Mouse (Mus musculus): ENCODE data around the gene Cdk2ap1. TPM values are rescaled to one million over a fixed set of nuclear protein-coding genes. Genes with fewer than 3 reads are reported as not detected.

Cdk2ap1 gene
- total and polyA plus RNA-seq, 2 experiments from 2014 or later = 26.6 to 180 TPM

- ATAC-seq (ENCODE audit: insufficient read depth, low read depth) (no peak), DNase-seq (ENCODE audit: low spot score) (no peak)
- Histone ChIP-seq H3K9me3 (replicated peaks; ENCODE audit: control insufficient read depth, low read length) (no peaks in the 10 kb centered on the region), H3K36me3 (replicated peaks; ENCODE audit: control insufficient read depth, insufficient read depth, low read length) (peaks cover 16% of the 10 kb centered on the region), H3K9ac (replicated peaks; ENCODE audit: low read depth, low read length) (no peak overlapping the region), H3K27ac (ENCODE audit: low read depth) (no peak overlapping the region), H3K4me3 (ENCODE audit: low read depth, low read length) (no peak overlapping the region), H3K27me3 (ENCODE audit: control insufficient read depth, insufficient read depth, low read length) (no peaks in the 10 kb centered on the region), H3K4me2 (ENCODE audit: low read depth, low read length) (no peak overlapping the region), H3K4me1 (ENCODE audit: control insufficient read depth, insufficient read depth) (no peaks in the 10 kb centered on the region)
- WGBS = 88% methylated on average over 6 of the region's 6 CpGs
- no peak for TF ChIP-seq EP300 (IDR thresholded peaks at IDR 0.05; ENCODE audit: low read depth)
- no peak for TF ChIP-seq CTCF (IDR thresholded peaks at IDR 0.05; ENCODE audit: low read depth)
These were observed 1.5 kb upstream of the Cdk2ap1 start for GRCm38 (mm10) chr5:124364173-124364918.

GRCm38 (mm10) chr5:124359641-124360040 lies 3.2 kb downstream of the Cdk2ap1 start:
- WGBS = 84% methylated on average over 2 of the region's 2 CpGs
- Histone ChIP-seq H3K36me3 (replicated peaks; ENCODE audit: control insufficient read depth, insufficient read depth, low read length) (no peaks in the 10 kb centered on the region), H3K9ac (replicated peaks; ENCODE audit: low read depth, low read length) (no peak overlapping the region), H3K27me3 (ENCODE audit: control insufficient read depth, insufficient read depth, low read length) (no peaks in the 10 kb centered on the region), H3K27ac (ENCODE audit: low read depth) (no peak overlapping the region), H3K4me3 (ENCODE audit: low read depth, low read length) (no peak overlapping the region), H3K9me3 (replicated peaks; ENCODE audit: control insufficient read depth, low read length) (no peaks in the 10 kb centered on the region), H3K4me2 (ENCODE audit: low read depth, low read length) (no peak overlapping the region), H3K4me1 (ENCODE audit: control insufficient read depth, insufficient read depth) (no peaks in the 10 kb centered on the region; the same call in 1 of the 2 replicates)
- ATAC-seq (ENCODE audit: insufficient read depth, low read depth) (no peak), DNase-seq (ENCODE audit: low spot score) (peak; percentile 16)
- TF ChIP-seq CTCF (IDR thresholded peaks at IDR 0.05; ENCODE audit: low read depth) (peak; percentile 49), EP300 (IDR thresholded peaks at IDR 0.05; ENCODE audit: low read depth) (no peak)

- Histone ChIP-seq H3K4me1 (ENCODE audit: control insufficient read depth, insufficient read depth) (peaks cover 4% of the 10 kb centered on the region), H3K27me3 (ENCODE audit: control insufficient read depth, insufficient read depth, low read length) (no peaks in the 10 kb centered on the region), H3K27ac (ENCODE audit: low read depth) (no peak overlapping the region), H3K9ac (replicated peaks; ENCODE audit: low read depth, low read length) (no peak overlapping the region), H3K36me3 (replicated peaks; ENCODE audit: control insufficient read depth, insufficient read depth, low read length) (no peaks in the 10 kb centered on the region), H3K4me2 (ENCODE audit: low read depth, low read length) (no peak overlapping the region), H3K4me3 (ENCODE audit: low read depth, low read length) (no peak overlapping the region), H3K9me3 (replicated peaks; ENCODE audit: control insufficient read depth, low read length) (no peaks in the 10 kb centered on the region)
- ATAC-seq (ENCODE audit: insufficient read depth, low read depth) (no peak), DNase-seq (ENCODE audit: low spot score) (no peak)
- WGBS = 53% methylated on average over 3 of the region's 3 CpGs
- TF ChIP-seq CTCF (IDR thresholded peaks at IDR 0.05; ENCODE audit: low read depth) (no peak), EP300 (IDR thresholded peaks at IDR 0.05; ENCODE audit: low read depth) (no peak)
These were observed 6.2 kb downstream of the Cdk2ap1 start for GRCm38 (mm10) chr5:124356695-124357094.

- no peak overlapping the region for H3K27ac ChIP-seq (ENCODE audit: low read depth)
- no peaks in the 10 kb centered on the region for H3K27me3 ChIP-seq (ENCODE audit: control insufficient read depth, insufficient read depth, low read length)
- H3K4me1 ChIP-seq (ENCODE audit: control insufficient read depth, insufficient read depth) = peaks cover 13% of the 10 kb centered on the region
- H3K9me3 ChIP-seq (replicated peaks; ENCODE audit: control insufficient read depth, low read length) = no peaks in the 10 kb centered on the region
- ATAC-seq (ENCODE audit: insufficient read depth, low read depth) = no peak
- DNase-seq (ENCODE audit: low spot score) = no peak
- H3K4me3 ChIP-seq (ENCODE audit: low read depth, low read length) = peak overlapping the region; percentile 99
- TF ChIP-seq EP300 (IDR thresholded peaks at IDR 0.05; ENCODE audit: low read depth) = no peak
- TF ChIP-seq CTCF (IDR thresholded peaks at IDR 0.05; ENCODE audit: low read depth) = no peak
- no peaks in the 10 kb centered on the region for H3K36me3 ChIP-seq (replicated peaks; ENCODE audit: control insufficient read depth, insufficient read depth, low read length)
- peak overlapping the region; percentile 68 for H3K4me2 ChIP-seq (ENCODE audit: low read depth, low read length)
- WGBS = 12% methylated on average over 12 of the region's 12 CpGs
- H3K9ac ChIP-seq (replicated peaks; ENCODE audit: low read depth, low read length) = peak overlapping the region; percentile 98; the same call in 1 of the 2 replicates
These were observed 7.4 kb downstream of the Cdk2ap1 start for GRCm38 (mm10) chr5:124355425-124355959.

GRCm38 (mm10) chr5:124354574-124355424 lies 8.1 kb downstream of the Cdk2ap1 start:
- Histone ChIP-seq H3K36me3 (replicated peaks; ENCODE audit: control insufficient read depth, insufficient read depth, low read length) (peaks cover 2% of the 10 kb centered on the region; the same call in 1 of the 2 replicates), H3K4me2 (ENCODE audit: low read depth, low read length) (peak overlapping the region; percentile 68), H3K27me3 (ENCODE audit: control insufficient read depth, insufficient read depth, low read length) (no peaks in the 10 kb centered on the region), H3K4me3 (ENCODE audit: low read depth, low read length) (peak overlapping the region; percentile 99), H3K4me1 (ENCODE audit: control insufficient read depth, insufficient read depth) (peaks cover 13% of the 10 kb centered on the region), H3K9me3 (replicated peaks; ENCODE audit: control insufficient read depth, low read length) (no peaks in the 10 kb centered on the region), H3K27ac (ENCODE audit: low read depth) (peak overlapping the region; percentile 98), H3K9ac (replicated peaks; ENCODE audit: low read depth, low read length) (peak overlapping the region; percentile 98)
- 0% methylated on average over 23 of the region's 60 CpGs for WGBS
- ATAC-seq (ENCODE audit: insufficient read depth, low read depth) (peak; percentile 39), DNase-seq (ENCODE audit: low spot score) (peak; percentile 51)
- no peak for TF ChIP-seq CTCF (IDR thresholded peaks at IDR 0.05; ENCODE audit: low read depth)
- no peak for TF ChIP-seq EP300 (IDR thresholded peaks at IDR 0.05; ENCODE audit: low read depth)

All from heart, postnatal 0 days (tissue).